Mouse (Mus musculus) cortical plate, adult 2 months (tissue): ENCODE results near the gene Armc6.

ENCODE experiments used
- CTCF ChIP-seq: fragments of 200-500 bp; IDR thresholded peaks from 2 replicates; pipeline ENCODE4 v1.5.1; 2011; ENCODE audit warnings: mild to moderate bottlenecking, control low read depth, low read length; ENCODE audit not compliant: insufficient read depth; ENCODE audit errors: extremely low read depth
- POLR2A ChIP-seq: fragments of 200-500 bp; IDR thresholded peaks from 2 replicates; pipeline ENCODE4 v1.6.1; 2011; ENCODE audit warnings: mild to moderate bottlenecking, low read length, control low read depth; ENCODE audit not compliant: insufficient read depth; ENCODE audit errors: extremely low read depth

DNA sequence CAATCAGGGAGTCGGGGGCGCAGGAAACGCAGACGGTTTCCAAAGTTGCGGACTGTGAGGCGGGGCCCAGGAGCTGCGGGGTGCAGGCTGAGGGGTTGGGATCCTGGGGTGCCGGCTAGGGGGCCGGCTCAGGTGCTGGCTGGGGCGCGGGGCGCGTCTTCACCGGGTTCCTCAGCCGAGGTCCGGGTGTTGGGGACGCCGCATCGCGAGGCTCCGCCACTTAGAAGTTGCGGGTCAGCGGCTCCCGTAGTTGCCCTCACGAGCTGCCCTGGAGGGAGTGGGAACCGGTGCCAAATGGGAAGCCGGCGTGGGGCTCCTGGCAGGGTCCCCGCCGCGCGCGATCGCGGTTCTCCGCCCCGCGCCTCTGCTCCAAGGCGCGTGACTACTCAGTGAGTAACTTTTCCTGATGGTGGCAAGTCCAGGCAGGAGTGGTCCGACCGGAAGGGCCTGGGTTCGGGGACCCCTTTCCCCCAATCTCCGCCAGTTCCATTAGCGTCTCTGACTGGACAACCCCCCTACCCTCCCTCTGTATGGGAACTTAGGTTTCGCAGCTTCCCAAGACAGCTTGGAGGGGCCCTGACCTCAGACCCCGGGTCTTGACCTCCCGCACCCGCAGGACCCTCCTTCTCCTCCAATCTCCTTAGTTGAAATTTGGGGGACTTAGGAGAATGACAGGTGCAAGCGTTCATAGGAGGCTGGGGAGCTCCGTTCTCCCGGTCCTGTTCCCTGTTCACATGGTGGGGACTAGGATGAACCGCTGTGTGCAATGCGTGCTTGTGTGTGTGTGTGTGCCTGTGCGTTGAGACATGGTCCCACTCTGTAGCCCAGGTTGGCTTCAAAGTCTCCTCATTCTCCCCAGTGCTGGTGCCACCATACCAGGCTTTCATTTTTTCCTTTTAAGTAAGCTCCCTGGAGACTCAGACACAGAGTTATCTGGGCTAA lies 49.1 kb upstream of the Armc6 start:
- no peak for TF ChIP-seq CTCF
- TF ChIP-seq POLR2A = no peak
